Mouse (Mus musculus) midbrain, embryonic 15.5 days (tissue): ENCODE measurements at regions not wholly inside any gene's neighbourhood (a gene's known extent, or its start where the extent isn't known, plus 50 kb on each side); places are given as distances from the start of the nearest gene placed in this dataset.

Experiments used
- ATAC-seq: fragments of 200-750 bp; cut with Nextera tagmentation; replicated peaks from 2 replicates; pipeline ENCODE4 v1.8.0; 2017; ENCODE audit warnings: moderate TSS enrichment
- H3K27ac ChIP-seq: fragments of 300-500 bp; sonication (generic); 2 replicates; pipeline ENCODE4 v1.5.1; 2015; ENCODE audit warnings: mild to moderate bottlenecking, inconsistent platforms
- H3K27me3 ChIP-seq: fragments of 300-500 bp; sonication (generic); replicated peaks from 2 replicates; pipeline ENCODE4 v1.6.1; 2015; ENCODE audit warnings: inconsistent platforms
- H3K36me3 ChIP-seq: fragments of 300-500 bp; sonication (generic); replicated peaks from 2 replicates; pipeline ENCODE4 v1.6.1; 2015; ENCODE audit warnings: inconsistent platforms
- H3K4me1 ChIP-seq: fragments of 300-500 bp; sonication (generic); 2 replicates; pipeline ENCODE4 v1.6.1; 2015; ENCODE audit warnings: inconsistent platforms
- H3K4me2 ChIP-seq: fragments of 300-500 bp; sonication (generic); 2 replicates; pipeline ENCODE4 v1.6.1; 2015; ENCODE audit warnings: inconsistent platforms, mild to moderate bottlenecking, moderate library complexity
- H3K4me3 ChIP-seq: fragments of 300-500 bp; sonication (generic); 2 replicates; pipeline ENCODE4 v1.5.1; 2015; ENCODE audit warnings: mild to moderate bottlenecking, inconsistent platforms
- H3K9ac ChIP-seq: fragments of 300-500 bp; sonication (generic); 2 replicates; pipeline ENCODE4 v1.6.1; 2015; ENCODE audit warnings: mild to moderate bottlenecking, inconsistent platforms
- H3K9me3 ChIP-seq: fragments of 300-500 bp; sonication (generic); 2 replicates; pipeline ENCODE4 v1.6.1; 2016; ENCODE audit warnings: inconsistent platforms
- whole genome bisulfite sequencing: fragments of 180-500 bp; shearing (Covaris S2); methylation state at CpG from one replicate; pipeline ENCODE4 v1.1.7; 2015; ENCODE audit warnings: mixed read lengths; 5-methylcytosine and 5-hydroxymethylcytosine counted together

DNA sequence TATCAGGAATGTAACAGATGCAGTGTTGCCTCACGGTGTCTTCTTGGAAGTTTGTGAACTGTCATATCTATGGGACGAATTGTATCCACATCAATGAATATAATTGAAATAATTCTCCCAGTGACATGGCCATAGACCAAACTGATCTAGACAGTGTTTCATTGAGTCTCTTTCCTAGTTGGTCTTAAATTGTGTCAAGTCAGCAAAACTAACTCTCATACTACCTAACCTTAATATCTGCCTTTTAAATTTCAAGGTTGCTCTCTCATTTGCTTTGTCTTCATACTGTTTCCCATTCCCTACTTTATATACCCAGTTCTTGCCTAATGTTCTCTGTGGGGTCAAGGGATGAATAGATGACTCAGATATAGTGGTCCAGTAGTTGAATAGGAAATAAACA lies 397.9 kb upstream of the Gm765 start:
- no peaks in the 10 kb centered on the region for H3K9me3 ChIP-seq
- H3K4me3 ChIP-seq = no peak overlapping the region
- H3K36me3 ChIP-seq = no peaks in the 10 kb centered on the region
- H3K4me1 ChIP-seq = no peaks in the 10 kb centered on the region
- no peak overlapping the region for H3K27ac ChIP-seq
- ATAC-seq = no peak
- H3K9ac ChIP-seq = no peak overlapping the region
- WGBS = 96% methylated on average over 2 of the region's 2 CpGs
- H3K27me3 ChIP-seq = no peaks in the 10 kb centered on the region
- H3K4me2 ChIP-seq = no peak overlapping the region

DNA sequence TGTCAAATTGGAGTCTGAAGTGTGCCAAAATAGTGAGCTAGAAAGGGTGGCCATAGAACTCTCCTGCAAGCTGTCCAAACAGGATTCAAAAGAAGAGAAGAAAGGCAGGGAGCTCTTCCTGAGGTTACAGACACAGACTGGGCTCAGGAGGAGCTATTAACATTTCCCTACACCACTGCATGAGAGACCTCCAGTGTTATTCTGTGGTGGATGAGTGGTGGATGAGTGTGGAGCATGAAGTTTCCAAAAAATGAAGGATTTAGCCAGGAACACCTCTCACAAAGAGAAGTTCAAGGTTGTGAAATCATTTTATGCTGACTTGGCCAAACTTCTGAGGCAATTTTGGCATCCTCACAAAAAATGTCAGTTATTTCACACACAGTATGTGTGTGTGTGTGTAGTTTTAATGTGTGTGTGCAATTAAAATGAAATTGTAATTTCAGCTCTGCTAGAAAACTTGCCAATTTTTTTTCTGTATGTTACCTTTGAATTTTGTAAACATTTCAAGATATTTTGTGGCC lies 388.5 kb upstream of the Gm765 start:
- H3K9ac ChIP-seq = no peak overlapping the region
- H3K9me3 ChIP-seq = no peaks in the 10 kb centered on the region
- no peak overlapping the region for H3K4me3 ChIP-seq
- H3K27me3 ChIP-seq = no peaks in the 10 kb centered on the region
- ATAC-seq = no peak
- no peaks in the 10 kb centered on the region for H3K4me1 ChIP-seq
- H3K4me2 ChIP-seq = no peak overlapping the region
- H3K27ac ChIP-seq = no peak overlapping the region
- no peaks in the 10 kb centered on the region for H3K36me3 ChIP-seq

DNA sequence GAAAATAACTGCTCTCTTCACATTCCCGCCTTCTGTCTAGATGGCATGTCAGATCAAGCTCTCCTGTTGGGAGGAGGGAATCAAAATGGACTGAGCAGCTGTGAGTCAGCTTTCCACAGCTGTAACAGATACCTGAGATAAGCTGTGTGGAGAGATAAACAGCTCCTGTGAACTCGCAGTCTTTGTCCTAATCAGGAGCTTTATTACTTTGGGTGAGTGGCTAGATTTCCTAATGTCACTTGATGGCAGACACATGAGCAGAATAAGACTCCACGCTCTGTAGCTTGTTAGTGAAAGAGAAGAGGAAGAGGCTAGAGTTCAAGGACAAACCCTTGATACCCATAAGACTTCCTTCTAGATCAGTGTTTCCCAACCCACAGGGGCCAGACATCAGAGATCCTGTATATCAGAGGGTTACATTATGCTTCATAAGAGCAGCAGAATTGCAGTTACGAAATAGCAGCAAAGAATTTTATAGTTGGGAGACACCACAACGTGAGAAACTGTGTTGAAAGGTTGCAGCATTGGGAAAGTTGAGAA lies 384.1 kb upstream of the Gm765 start:
- H3K4me1 ChIP-seq = no peaks in the 10 kb centered on the region
- WGBS = 86% methylated on average over 5 of the region's 5 CpGs
- H3K27ac ChIP-seq = no peak overlapping the region
- no peak overlapping the region for H3K4me2 ChIP-seq
- H3K27me3 ChIP-seq = no peaks in the 10 kb centered on the region
- H3K4me3 ChIP-seq = no peak overlapping the region
- H3K9me3 ChIP-seq = no peaks in the 10 kb centered on the region
- H3K9ac ChIP-seq = no peak overlapping the region
- H3K36me3 ChIP-seq = no peaks in the 10 kb centered on the region
- ATAC-seq = no peak

DNA sequence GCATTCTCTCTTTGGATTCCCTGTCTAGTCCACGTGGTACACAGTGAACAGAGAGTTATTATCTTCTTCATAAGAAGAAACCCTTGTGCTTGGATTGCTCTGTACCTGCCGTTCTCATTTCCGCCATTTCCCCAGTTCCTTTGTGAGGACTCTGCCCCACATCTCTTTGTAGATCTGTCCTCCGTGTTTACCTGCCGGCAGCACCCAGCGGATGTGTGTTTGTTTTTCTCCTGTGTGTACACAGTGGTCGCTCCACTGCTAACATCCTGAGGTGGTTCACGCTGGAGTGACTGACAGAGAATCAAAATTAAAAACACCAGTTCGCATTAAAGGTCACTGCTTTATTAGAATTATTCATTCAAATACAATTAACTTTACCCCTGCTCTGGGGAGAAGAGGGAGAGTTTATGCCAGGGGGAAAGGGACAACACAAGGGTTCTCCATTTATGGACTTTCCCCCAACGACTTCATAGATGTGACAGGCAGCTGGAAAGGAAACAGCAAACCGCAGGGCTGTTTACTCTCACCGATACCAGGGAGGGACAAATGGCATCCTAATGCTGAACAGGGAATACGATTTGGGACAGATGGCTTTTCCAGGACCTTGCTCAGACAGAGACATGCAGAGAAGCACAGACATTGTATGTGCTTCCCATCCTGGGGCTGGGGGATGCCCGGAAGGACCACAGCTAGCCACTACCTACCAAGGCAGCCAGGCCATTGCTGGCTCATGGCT lies 362.5 kb upstream of the Gm765 start:
- no peaks in the 10 kb centered on the region for H3K9me3 ChIP-seq
- no peak for ATAC-seq
- no peak overlapping the region for H3K4me2 ChIP-seq
- H3K9ac ChIP-seq = no peak overlapping the region
- no peaks in the 10 kb centered on the region for H3K4me1 ChIP-seq
- no peaks in the 10 kb centered on the region for H3K36me3 ChIP-seq
- H3K27me3 ChIP-seq = no peaks in the 10 kb centered on the region
- 74% methylated on average over 14 of the region's 14 CpGs for WGBS
- no peak overlapping the region for H3K4me3 ChIP-seq
- H3K27ac ChIP-seq = no peak overlapping the region

DNA sequence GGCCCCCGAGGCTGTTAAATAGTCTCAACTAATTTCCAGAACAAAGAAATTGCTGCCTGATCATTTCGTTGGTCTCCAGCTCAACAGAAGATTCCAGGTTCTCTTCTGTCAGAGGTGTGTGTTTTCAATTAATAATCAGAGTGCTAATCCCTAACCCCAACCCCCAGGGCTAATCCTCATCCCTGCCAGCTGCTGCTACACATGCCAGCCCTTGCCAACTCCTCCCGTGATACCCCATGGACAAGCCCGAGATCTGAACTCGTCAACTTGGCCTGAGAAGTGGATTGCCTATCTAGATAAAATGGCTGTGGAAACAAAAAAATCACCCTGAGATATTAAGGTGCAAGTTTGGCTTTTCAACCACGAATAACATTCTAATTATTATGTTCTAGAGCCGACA lies 355.0 kb upstream of the Gm765 start:
- no peak overlapping the region for H3K27ac ChIP-seq
- WGBS = 55% methylated on average over 7 of the region's 7 CpGs
- no peak for ATAC-seq

DNA sequence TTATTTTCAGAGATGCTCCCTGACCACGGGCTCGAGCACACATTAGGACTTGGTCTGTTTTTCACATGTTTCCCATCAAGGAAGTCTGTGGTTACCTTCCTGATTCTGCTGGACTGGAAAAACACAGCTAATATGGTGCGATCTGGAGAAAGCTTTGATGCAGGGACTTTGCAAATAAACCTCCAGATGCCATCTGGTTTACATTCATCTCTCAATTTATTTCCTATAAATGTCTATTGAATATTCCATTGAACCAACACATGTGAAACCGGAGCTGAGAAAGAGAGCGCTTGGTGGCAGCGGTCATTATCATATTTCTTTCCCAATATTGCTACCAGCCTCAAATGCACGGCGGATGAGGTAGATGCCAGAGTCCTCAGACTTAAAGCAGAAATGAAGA lies 350.9 kb upstream of the Gm765 start:
- Histone ChIP-seq H3K36me3 (no peaks in the 10 kb centered on the region), H3K4me3 (no peak overlapping the region), H3K27me3 (no peaks in the 10 kb centered on the region), H3K27ac (no peak overlapping the region), H3K4me1 (no peaks in the 10 kb centered on the region), H3K4me2 (no peak overlapping the region), H3K9me3 (no peaks in the 10 kb centered on the region), H3K9ac (no peak overlapping the region)
- WGBS = 84% methylated on average over 8 of the region's 8 CpGs
- ATAC-seq = no peak

More for the DNA sequence above, 355.0 kb upstream of the Gm765 start:
- no peak overlapping the region for H3K9ac ChIP-seq
- H3K27me3 ChIP-seq = no peaks in the 10 kb centered on the region
- no peaks in the 10 kb centered on the region for H3K9me3 ChIP-seq
- no peaks in the 10 kb centered on the region for H3K4me1 ChIP-seq
- H3K36me3 ChIP-seq = no peaks in the 10 kb centered on the region
- H3K4me3 ChIP-seq = no peak overlapping the region
- H3K4me2 ChIP-seq = no peak overlapping the region

DNA sequence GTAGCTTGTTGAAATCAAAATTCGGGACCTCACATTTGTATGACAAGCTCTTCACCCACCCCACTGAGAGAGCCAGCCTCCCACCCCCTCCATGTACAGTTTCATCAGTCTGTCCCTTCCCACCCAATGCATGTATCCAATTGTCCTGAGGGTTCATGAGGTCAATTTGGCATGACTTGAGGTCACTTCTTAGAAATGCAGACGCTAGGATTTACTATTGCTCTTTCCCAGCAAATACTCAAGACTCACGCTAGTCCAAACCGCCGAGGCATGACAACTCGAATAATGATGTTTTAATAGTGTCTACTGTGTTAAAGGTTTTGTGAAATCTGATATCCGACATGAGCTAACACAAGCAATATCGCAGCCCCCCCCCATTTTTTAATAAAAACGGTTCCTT lies 347.6 kb upstream of the Gm765 start:
- 65% methylated on average over 9 of the region's 9 CpGs for WGBS

DNA sequence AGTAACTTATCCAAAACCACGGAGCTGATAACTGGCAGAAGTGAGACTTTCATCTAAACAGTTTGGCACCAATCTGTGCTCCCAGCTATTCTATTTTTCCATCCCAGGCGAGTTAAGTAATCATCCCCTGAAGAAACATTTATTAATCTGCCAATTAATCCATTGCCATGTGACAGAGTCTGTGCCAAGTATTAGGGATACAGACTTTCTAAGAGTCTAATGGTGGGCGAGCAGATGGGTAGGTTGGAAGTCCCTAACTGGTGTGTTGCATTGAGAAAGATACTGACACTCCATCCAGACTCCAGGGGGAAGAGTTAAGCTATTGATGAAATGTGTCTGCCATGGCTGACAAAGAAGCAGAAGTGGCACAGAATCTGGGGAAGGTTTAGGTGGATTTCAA lies 346.8 kb upstream of the Gm765 start:
- Histone ChIP-seq H3K36me3 (no peaks in the 10 kb centered on the region), H3K4me1 (no peaks in the 10 kb centered on the region), H3K9ac (no peak overlapping the region), H3K9me3 (no peaks in the 10 kb centered on the region), H3K27me3 (no peaks in the 10 kb centered on the region), H3K4me3 (no peak overlapping the region), H3K27ac (no peak overlapping the region), H3K4me2 (no peak overlapping the region)
- ATAC-seq = no peak
- WGBS = 80% methylated on average over 3 of the region's 3 CpGs

More for the DNA sequence above, 347.6 kb upstream of the Gm765 start:
- no peak overlapping the region for H3K9ac ChIP-seq
- H3K27me3 ChIP-seq = no peaks in the 10 kb centered on the region
- H3K4me3 ChIP-seq = no peak overlapping the region
- no peaks in the 10 kb centered on the region for H3K9me3 ChIP-seq
- no peak for ATAC-seq
- H3K4me2 ChIP-seq = no peak overlapping the region
- H3K36me3 ChIP-seq = no peaks in the 10 kb centered on the region
- no peak overlapping the region for H3K27ac ChIP-seq
- no peaks in the 10 kb centered on the region for H3K4me1 ChIP-seq

DNA sequence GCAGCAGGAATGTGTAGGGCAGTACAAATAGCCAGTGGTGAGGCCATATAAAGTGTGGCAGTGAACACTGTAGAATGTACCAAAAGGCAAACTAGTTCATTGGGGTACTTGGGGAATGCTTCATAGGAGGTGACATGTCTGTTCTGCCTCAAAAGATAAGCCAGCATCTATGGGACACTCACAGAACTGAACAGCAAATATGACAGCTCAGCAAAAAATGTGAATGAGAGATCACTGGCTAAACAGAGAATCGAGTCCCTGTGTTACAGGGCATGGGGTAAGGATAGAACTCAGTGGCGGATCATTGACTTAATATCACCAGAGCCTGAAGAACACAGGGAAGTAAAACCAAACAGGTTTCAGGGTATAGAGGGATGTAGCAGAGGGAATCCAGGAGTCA lies 346.1 kb upstream of the Gm765 start:
- Histone ChIP-seq H3K27ac (no peak overlapping the region), H3K27me3 (no peaks in the 10 kb centered on the region), H3K36me3 (no peaks in the 10 kb centered on the region), H3K9ac (no peak overlapping the region), H3K4me2 (no peak overlapping the region), H3K4me1 (no peaks in the 10 kb centered on the region), H3K9me3 (no peaks in the 10 kb centered on the region), H3K4me3 (no peak overlapping the region)
- no peak for ATAC-seq
- 91% methylated on average over 2 of the region's 2 CpGs for WGBS

DNA sequence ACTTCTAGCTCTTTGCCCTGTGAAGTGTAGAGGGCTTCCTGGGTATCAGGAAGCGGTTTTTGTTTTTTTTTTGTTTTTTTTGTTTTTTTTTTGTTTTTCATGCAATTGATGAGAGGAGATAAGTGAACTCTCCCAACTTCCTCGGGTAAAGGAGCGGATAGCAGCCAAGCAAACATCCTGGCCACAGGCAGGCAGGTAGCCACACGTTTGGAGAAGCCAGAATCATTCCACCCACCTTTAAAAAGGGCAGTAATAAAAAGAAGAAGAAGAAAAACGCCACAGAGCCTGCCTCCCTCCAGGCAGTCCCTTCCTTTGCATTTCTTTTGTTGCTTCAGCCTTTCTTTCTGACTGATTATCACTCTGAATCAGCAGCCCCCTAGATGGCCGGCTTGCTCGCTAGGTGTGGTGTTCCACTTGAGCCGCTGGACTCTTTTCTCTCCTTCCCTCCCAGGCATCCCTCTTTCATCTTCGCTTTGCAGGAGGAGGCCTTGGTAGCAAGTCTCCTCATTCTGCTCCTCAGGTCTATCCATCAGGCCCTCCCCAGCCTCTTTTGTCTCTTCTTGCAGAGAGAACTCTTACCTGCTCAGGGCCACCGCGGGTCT lies 323.9 kb upstream of the Gm765 start:
- H3K4me2 ChIP-seq = peak overlapping the region; percentile 24

DNA sequence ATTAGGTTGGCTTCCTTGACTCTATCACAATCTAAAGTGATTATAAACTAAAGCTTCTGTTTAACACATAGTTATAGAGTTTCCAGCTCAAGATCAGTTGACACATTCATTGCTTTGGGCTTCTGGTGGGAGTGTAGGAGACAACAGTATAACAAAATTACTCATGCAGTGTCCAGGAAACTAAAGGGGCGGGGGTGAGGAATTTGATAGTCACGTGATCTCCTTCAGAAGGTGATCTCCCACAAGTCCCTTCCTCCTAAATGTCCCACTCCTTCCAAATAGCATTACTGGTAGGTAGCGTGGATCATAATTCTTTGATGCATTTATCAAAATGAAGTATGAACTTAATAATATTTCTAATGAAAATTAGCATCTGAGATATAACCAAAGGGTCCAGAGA lies 309.3 kb upstream of the Gm765 start:
- Histone ChIP-seq H3K9me3 (no peaks in the 10 kb centered on the region), H3K9ac (no peak overlapping the region), H3K27me3 (no peaks in the 10 kb centered on the region), H3K27ac (no peak overlapping the region), H3K4me2 (no peak overlapping the region), H3K36me3 (no peaks in the 10 kb centered on the region), H3K4me1 (no peaks in the 10 kb centered on the region), H3K4me3 (no peak overlapping the region)
- ATAC-seq = no peak
- WGBS = 91% methylated on average over 3 of the region's 3 CpGs

More for the DNA sequence above, 323.9 kb upstream of the Gm765 start:
- no peak for ATAC-seq
- no peak overlapping the region; the same call in 1 of the 2 replicates for H3K9ac ChIP-seq
- H3K36me3 ChIP-seq = no peaks in the 10 kb centered on the region
- H3K27me3 ChIP-seq = no peaks in the 10 kb centered on the region; the same call in 1 of the 2 replicates
- H3K9me3 ChIP-seq = no peaks in the 10 kb centered on the region
- 10% methylated on average over 11 of the region's 11 CpGs for WGBS
- H3K27ac ChIP-seq = no peak overlapping the region
- no peak overlapping the region for H3K4me3 ChIP-seq
- H3K4me1 ChIP-seq = no peaks in the 10 kb centered on the region; the same call in 1 of the 2 replicates

DNA sequence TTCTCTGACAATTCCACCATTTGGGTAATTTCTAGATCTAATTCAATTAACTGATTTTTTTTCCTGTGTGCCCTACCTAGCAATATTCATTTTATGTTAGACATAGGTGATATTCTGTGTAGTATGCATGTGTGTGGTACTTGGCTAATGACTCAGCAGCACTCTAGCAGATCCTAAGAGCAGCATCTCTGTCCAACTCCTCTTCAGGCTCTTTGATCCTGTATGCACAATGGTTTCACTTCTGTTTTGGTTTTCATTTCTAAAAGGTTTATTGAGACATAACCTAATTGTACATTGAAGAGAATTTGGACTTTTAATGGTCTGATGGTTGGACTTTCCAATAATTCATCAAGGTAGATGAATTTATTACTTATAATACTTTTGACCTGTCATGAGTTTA lies 308.8 kb upstream of the Gm765 start:
- Histone ChIP-seq H3K4me1 (no peaks in the 10 kb centered on the region), H3K27me3 (no peaks in the 10 kb centered on the region), H3K36me3 (no peaks in the 10 kb centered on the region), H3K9me3 (no peaks in the 10 kb centered on the region), H3K4me2 (no peak overlapping the region), H3K27ac (no peak overlapping the region), H3K4me3 (no peak overlapping the region), H3K9ac (no peak overlapping the region)
- no peak for ATAC-seq

DNA sequence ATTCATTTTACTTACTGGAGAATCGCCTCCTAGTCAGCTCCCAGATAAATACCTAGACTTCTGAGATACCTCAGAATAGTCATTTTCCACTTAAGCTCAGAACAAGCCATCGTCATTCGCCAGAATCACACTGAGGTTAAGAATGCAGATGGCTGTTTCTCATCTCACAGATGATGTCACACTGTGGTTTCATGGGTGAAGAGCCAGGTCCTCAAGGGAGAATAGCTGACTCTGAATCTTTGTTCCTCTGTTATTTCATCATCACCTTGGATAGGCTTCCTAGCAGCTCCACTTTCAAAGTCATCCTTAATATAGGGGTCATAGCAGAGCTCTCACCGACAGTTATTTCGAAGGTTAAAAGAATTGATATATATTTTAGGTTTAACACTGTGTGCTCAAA lies 297.8 kb upstream of the Gm765 start:
- Histone ChIP-seq H3K4me1 (no peaks in the 10 kb centered on the region), H3K4me2 (no peak overlapping the region), H3K9ac (no peak overlapping the region), H3K27ac (no peak overlapping the region), H3K9me3 (no peaks in the 10 kb centered on the region), H3K36me3 (no peaks in the 10 kb centered on the region), H3K4me3 (no peak overlapping the region), H3K27me3 (no peaks in the 10 kb centered on the region)
- ATAC-seq = no peak
- WGBS = 91% methylated on average over 5 of the region's 5 CpGs
